Mouse (Mus musculus): Measurements from ENCODE around the gene Asna1. TPM values are rescaled to one million over a fixed set of nuclear protein-coding genes. Genes with fewer than 3 reads are reported as not detected.

Asna1 gene
- polyA plus RNA-seq (2014; fragmentation: Nextera tagmentation; extraction: Ambion mirVana): 121 and 137 TPM in 2 replicates

DNA sequence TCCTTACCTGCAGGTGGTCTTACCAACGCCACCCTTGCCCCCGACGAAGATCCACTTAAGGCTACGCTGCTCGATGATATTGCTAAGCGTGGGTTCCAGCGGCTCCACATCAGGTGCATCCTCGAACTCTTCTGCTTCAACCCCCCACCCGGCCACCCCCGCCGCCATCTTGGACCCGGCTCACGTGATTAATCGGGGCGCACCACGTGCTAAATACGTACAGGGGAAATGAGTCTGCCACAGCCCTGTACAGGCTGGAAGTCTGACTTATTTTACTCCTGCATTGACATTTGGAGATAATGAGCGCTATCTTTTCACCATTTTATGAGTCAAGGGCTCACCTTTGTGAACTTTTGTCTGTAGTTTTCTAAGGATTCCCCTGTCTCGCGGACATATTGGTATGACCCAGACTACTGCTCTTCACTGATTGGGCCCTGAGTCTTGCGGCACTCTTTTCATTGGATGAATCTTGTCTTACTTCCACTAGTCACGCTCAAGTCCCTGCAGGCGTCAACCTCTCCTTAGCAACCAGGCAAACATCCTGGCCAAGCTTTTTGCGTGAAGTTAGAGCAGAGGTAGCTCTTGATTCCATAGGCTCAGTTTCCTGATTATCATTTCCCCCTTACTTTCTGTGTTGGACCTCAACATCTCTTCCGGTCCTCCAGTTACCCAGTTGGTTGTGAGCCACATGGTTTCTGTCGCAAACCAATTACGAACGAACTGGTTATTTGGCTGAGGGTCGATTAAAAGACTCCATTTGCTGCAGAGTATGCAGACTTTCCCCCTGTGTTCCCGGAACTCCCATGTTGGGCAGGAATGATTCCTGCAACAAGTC lies at the start of gene Asna1:
Asna1 (minus strand) TSS at position 184 of the 835 bp plus-strand sequence.
- no peaks in the 10 kb centered on the region for H3K9me3 ChIP-seq (ENCODE audit: control insufficient read depth, low read length)
- ATAC-seq (ENCODE audit: low FRiP score) (peak; percentile 89), DNase-seq (ENCODE audit: low spot score) (peak; percentile 89)
- peak within 1 kb of the TSS; percentile 69 for H3K27ac ChIP-seq
- H3K27me3 ChIP-seq (ENCODE audit: control insufficient read depth, insufficient read depth, low read length): no peaks in the 10 kb centered on the region
- 8% methylated on average over 30 of the region's 30 CpGs for WGBS
- peak within 1 kb of the TSS; percentile 83 for H3K9ac ChIP-seq
- peak within 1 kb of the TSS; percentile 88 for H3K4me3 ChIP-seq (replicated peaks; ENCODE audit: low read length)
- peaks cover 45% of the 10 kb centered on the region for H3K36me3 ChIP-seq (replicated peaks; ENCODE audit: control insufficient read depth, insufficient read depth)
- peaks cover 33% of the 10 kb centered on the region for H3K4me1 ChIP-seq (replicated peaks; ENCODE audit: control insufficient read depth, insufficient read depth, low read length)
- H3K4me2 ChIP-seq (replicated peaks): peak within 1 kb of the TSS; percentile 86

DNA sequence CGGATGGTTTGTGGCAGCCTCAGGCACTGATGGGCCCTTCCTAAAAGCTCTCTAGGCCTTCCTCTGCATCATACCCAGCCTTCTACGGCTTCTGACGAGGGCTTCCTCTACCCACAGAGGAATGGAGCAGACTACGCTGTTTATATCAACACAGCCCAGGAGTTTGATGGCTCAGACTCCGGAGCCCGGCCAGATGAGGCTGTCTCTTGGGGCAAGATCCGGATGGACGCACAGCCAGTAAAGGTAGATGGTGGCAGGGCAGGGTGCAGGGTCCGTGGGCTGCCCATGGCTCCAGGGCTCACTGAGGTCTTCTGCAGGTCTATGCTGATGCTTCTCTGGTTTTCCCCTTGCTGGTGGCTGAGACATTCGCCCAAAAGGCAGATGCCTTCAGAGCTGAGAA lies 49.5 kb upstream of the Asna1 start:
- H3K27ac ChIP-seq: no peak overlapping the region
- H3K4me2 ChIP-seq (replicated peaks): no peak overlapping the region
- peaks cover 17% of the 10 kb centered on the region for H3K4me1 ChIP-seq (replicated peaks; ENCODE audit: control insufficient read depth, insufficient read depth, low read length)
- no peaks in the 10 kb centered on the region for H3K9me3 ChIP-seq (ENCODE audit: control insufficient read depth, low read length)
- WGBS: 94% methylated on average over 10 of the region's 10 CpGs
- DNase-seq (ENCODE audit: low spot score) (no peak), ATAC-seq (ENCODE audit: low FRiP score) (no peak)
- H3K36me3 ChIP-seq (replicated peaks; ENCODE audit: control insufficient read depth, insufficient read depth): peaks cover 53% of the 10 kb centered on the region
- H3K27me3 ChIP-seq (ENCODE audit: control insufficient read depth, insufficient read depth, low read length): no peaks in the 10 kb centered on the region
- H3K9ac ChIP-seq: no peak overlapping the region
- no peak overlapping the region for H3K4me3 ChIP-seq (replicated peaks; ENCODE audit: low read length)

GRCm38 (mm10) chr8:85074167-85074566 lies 49.1 kb upstream of the Asna1 start:
- no peaks in the 10 kb centered on the region for H3K9me3 ChIP-seq (ENCODE audit: control insufficient read depth, low read length)
- WGBS: 84% methylated on average over 10 of the region's 10 CpGs
- no peak overlapping the region for H3K4me2 ChIP-seq (replicated peaks)
- DNase-seq (ENCODE audit: low spot score): no peak
- H3K4me3 ChIP-seq (replicated peaks; ENCODE audit: low read length): no peak overlapping the region
- H3K27ac ChIP-seq: no peak overlapping the region
- no peak for ATAC-seq (ENCODE audit: low FRiP score)
- no peak overlapping the region for H3K9ac ChIP-seq
- H3K4me1 ChIP-seq (replicated peaks; ENCODE audit: control insufficient read depth, insufficient read depth, low read length): peaks cover 15% of the 10 kb centered on the region
- no peaks in the 10 kb centered on the region for H3K27me3 ChIP-seq (ENCODE audit: control insufficient read depth, insufficient read depth, low read length)
- peaks cover 52% of the 10 kb centered on the region for H3K36me3 ChIP-seq (replicated peaks; ENCODE audit: control insufficient read depth, insufficient read depth)

- Histone ChIP-seq H3K4me3 (replicated peaks; ENCODE audit: low read length) (peak overlapping the region; percentile 83), H3K4me1 (replicated peaks; ENCODE audit: control insufficient read depth, insufficient read depth, low read length) (peaks cover 15% of the 10 kb centered on the region), H3K36me3 (replicated peaks; ENCODE audit: control insufficient read depth, insufficient read depth) (peaks cover 53% of the 10 kb centered on the region), H3K9ac (no peak overlapping the region; the same call in 1 of the 2 replicates), H3K27ac (no peak overlapping the region), H3K9me3 (ENCODE audit: control insufficient read depth, low read length) (no peaks in the 10 kb centered on the region), H3K27me3 (ENCODE audit: control insufficient read depth, insufficient read depth, low read length) (no peaks in the 10 kb centered on the region), H3K4me2 (replicated peaks) (no peak overlapping the region)
- DNase-seq (ENCODE audit: low spot score): no peak
- 93% methylated on average over 15 of the region's 15 CpGs for WGBS
- ATAC-seq (ENCODE audit: low FRiP score): no peak
These were observed 48.0 kb upstream of the Asna1 start for GRCm38 (mm10) chr8:85073041-85073612.

DNA sequence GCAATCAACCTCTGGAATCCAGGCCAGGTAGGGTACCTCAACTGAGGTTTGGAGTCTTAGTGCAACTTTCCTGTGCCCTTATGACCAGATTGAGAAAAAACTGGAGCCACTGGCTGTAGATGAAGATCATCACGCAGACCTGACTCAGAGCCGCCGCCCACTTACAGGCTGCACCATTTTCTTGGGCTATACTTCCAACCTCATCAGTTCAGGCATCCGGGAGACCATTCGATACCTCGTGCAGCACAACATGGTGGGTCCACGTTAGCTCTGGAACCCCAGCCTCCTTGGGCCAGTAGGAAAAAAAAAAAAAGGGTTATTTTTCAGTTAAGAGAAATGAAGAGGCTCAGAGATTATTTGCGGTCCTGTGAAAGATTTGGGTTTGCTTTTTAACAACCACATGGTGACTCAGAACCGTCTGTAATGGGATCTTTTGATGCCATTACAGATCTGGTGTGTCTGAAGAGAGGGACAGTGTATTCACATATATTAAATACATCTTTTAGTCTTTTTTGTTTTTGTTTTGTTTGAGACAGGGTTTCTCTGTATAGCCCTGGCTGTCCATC lies 47.4 kb upstream of the Asna1 start:
- no peak for ATAC-seq (ENCODE audit: low FRiP score)
- WGBS: 42% methylated on average over 9 of the region's 9 CpGs
- H3K36me3 ChIP-seq (replicated peaks; ENCODE audit: control insufficient read depth, insufficient read depth): peaks cover 54% of the 10 kb centered on the region

GRCm38 (mm10) chr8:85071514-85072281 lies 46.6 kb upstream of the Asna1 start, which contains the start of gene Dhps:
TSS of gene Dhps (plus strand) at chr8:85071757.
- Histone ChIP-seq H3K4me3 (replicated peaks; ENCODE audit: low read length) (peak within 1 kb of the TSS; percentile 83), H3K4me2 (replicated peaks) (peak within 1 kb of the TSS; percentile 72), H3K36me3 (replicated peaks; ENCODE audit: control insufficient read depth, insufficient read depth) (peaks cover 60% of the 10 kb centered on the region), H3K9ac (peak within 1 kb of the TSS; percentile 79), H3K27me3 (ENCODE audit: control insufficient read depth, insufficient read depth, low read length) (no peaks in the 10 kb centered on the region), H3K27ac (peak within 1 kb of the TSS; percentile 86), H3K4me1 (replicated peaks; ENCODE audit: control insufficient read depth, insufficient read depth, low read length) (peaks cover 15% of the 10 kb centered on the region), H3K9me3 (ENCODE audit: control insufficient read depth, low read length) (no peaks in the 10 kb centered on the region)
- ATAC-seq (ENCODE audit: low FRiP score) (peak; percentile 89), DNase-seq (ENCODE audit: low spot score) (peak; percentile 91)
- under 1% methylated on average over 68 of the region's 68 CpGs for WGBS

More for the DNA sequence above, 47.4 kb upstream of the Asna1 start:
- H3K9ac ChIP-seq: peak overlapping the region; percentile 79
- no peak for DNase-seq (ENCODE audit: low spot score)
- peak overlapping the region; percentile 86 for H3K27ac ChIP-seq
- H3K4me3 ChIP-seq (replicated peaks; ENCODE audit: low read length): peak overlapping the region; percentile 83
- H3K4me1 ChIP-seq (replicated peaks; ENCODE audit: control insufficient read depth, insufficient read depth, low read length): peaks cover 15% of the 10 kb centered on the region
- H3K9me3 ChIP-seq (ENCODE audit: control insufficient read depth, low read length): no peaks in the 10 kb centered on the region
- H3K4me2 ChIP-seq (replicated peaks): peak overlapping the region; percentile 72
- no peaks in the 10 kb centered on the region for H3K27me3 ChIP-seq (ENCODE audit: control insufficient read depth, insufficient read depth, low read length)

DNA sequence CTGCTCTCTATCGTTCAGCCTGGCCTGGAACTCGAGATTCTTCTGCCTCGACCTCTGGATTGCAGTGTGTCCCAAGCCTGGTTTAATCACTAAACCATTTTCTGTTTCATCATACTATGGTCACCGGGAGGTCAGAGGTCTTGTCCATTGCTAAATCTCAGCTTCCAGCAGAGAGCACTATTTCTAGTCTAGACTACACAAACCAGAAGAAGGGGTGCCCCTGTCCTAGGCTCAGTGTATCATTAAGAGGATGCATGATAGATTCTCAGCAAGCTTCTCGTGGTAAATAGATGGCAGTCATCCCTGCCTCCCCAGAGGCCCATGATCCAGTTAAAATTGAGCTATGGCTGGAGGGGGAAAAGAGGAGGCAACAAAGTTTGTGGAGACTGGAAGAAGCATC lies 46.0 kb upstream of the Asna1 start:
- peak overlapping the region; percentile 79; the same call in 1 of the 2 replicates for H3K9ac ChIP-seq

GRCm38 (mm10) chr8:85067982-85068381 lies 42.9 kb upstream of the Asna1 start, which contains the start of gene Gm5741:
TSS of gene Gm5741 (minus strand) at chr8:85067982.
- H3K9ac ChIP-seq: no peak within 1 kb of the TSS
- H3K27me3 ChIP-seq (ENCODE audit: control insufficient read depth, insufficient read depth, low read length): no peaks in the 10 kb centered on the region
- H3K36me3 ChIP-seq (replicated peaks; ENCODE audit: control insufficient read depth, insufficient read depth): peaks cover 55% of the 10 kb centered on the region
- ATAC-seq (ENCODE audit: low FRiP score) (no peak), DNase-seq (ENCODE audit: low spot score) (no peak)
- H3K27ac ChIP-seq: no peak within 1 kb of the TSS
- no peak within 1 kb of the TSS for H3K4me2 ChIP-seq (replicated peaks)
- no peaks in the 10 kb centered on the region for H3K9me3 ChIP-seq (ENCODE audit: control insufficient read depth, low read length)
- peaks cover 14% of the 10 kb centered on the region for H3K4me1 ChIP-seq (replicated peaks; ENCODE audit: control insufficient read depth, insufficient read depth, low read length)
- no peak within 1 kb of the TSS for H3K4me3 ChIP-seq (replicated peaks; ENCODE audit: low read length)

More for the DNA sequence above, 46.0 kb upstream of the Asna1 start:
- peaks cover 60% of the 10 kb centered on the region for H3K36me3 ChIP-seq (replicated peaks; ENCODE audit: control insufficient read depth, insufficient read depth)
- DNase-seq (ENCODE audit: low spot score): no peak
- H3K4me2 ChIP-seq (replicated peaks): peak overlapping the region; percentile 72
- H3K9me3 ChIP-seq (ENCODE audit: control insufficient read depth, low read length): no peaks in the 10 kb centered on the region
- peak overlapping the region; percentile 83 for H3K4me3 ChIP-seq (replicated peaks; ENCODE audit: low read length)
- WGBS: 81% methylated on average over 5 of the region's 5 CpGs
- peaks cover 15% of the 10 kb centered on the region for H3K4me1 ChIP-seq (replicated peaks; ENCODE audit: control insufficient read depth, insufficient read depth, low read length)
- no peaks in the 10 kb centered on the region for H3K27me3 ChIP-seq (ENCODE audit: control insufficient read depth, insufficient read depth, low read length)
- H3K27ac ChIP-seq: peak overlapping the region; percentile 86
- ATAC-seq (ENCODE audit: low FRiP score): no peak
